Mouse (Mus musculus): ENCODE measurements around the gene Chst12. TPM values are rescaled to one million over a fixed set of nuclear protein-coding genes. Genes with fewer than 3 reads are reported as not detected.
"Not testable (repeated sequence)": the region's sequence is repeated elsewhere in the genome, so short reads cannot be mapped to it uniquely, and the experiment has no call there.

The Chst12 gene
- polyA plus RNA-seq, 1 experiment from 2014 or later, result 16.2 TPM

GRCm38 (mm10) chr5:140500736-140501135, 4.6 kb upstream of the Chst12 start:
- H3K4me3 ChIP-seq (replicated peaks; ENCODE audit: low read depth, low read length), result no peak overlapping the region
- peaks cover 1% of the 10 kb centered on the region; the same call in 1 of the 2 replicates for H3K4me1 ChIP-seq (ENCODE audit: control insufficient read depth, insufficient read depth, low read length)
- H3K27me3 ChIP-seq (ENCODE audit: control insufficient read depth, insufficient read depth, low read length), result no peaks in the 10 kb centered on the region; the same call in 1 of the 2 replicates
- no peak overlapping the region for H3K4me2 ChIP-seq (ENCODE audit: low read length)
- H3K27ac ChIP-seq (replicated peaks; ENCODE audit: low read depth, low read length), result no peak overlapping the region
- H3K9ac ChIP-seq (replicated peaks; ENCODE audit: low read length), result no peak overlapping the region
- no peak for DNase-seq
- H3K36me3 ChIP-seq (ENCODE audit: control insufficient read depth, insufficient read depth, low read length), result no peaks in the 10 kb centered on the region
- 93% methylated on average over 6 of the region's 6 CpGs for WGBS
- ATAC-seq (ENCODE audit: low FRiP score, low TSS enrichment), result no peak
- H3K9me3 ChIP-seq (ENCODE audit: control insufficient read depth, low read length), result no peaks in the 10 kb centered on the region

GRCm38 (mm10) chr5:140501982-140502836, 3.1 kb upstream of the Chst12 start:
- no peak overlapping the region for H3K9ac ChIP-seq (replicated peaks; ENCODE audit: low read length)
- no peak for ATAC-seq (ENCODE audit: low FRiP score, low TSS enrichment)
- DNase-seq, result no peak

GRCm38 (mm10) chr5:140502925-140503324, 2.4 kb upstream of the Chst12 start:
- H3K9me3 ChIP-seq (ENCODE audit: control insufficient read depth, low read length); H3K27me3 ChIP-seq (ENCODE audit: control insufficient read depth, insufficient read depth, low read length); ATAC-seq (ENCODE audit: low FRiP score, low TSS enrichment); H3K27ac ChIP-seq (replicated peaks; ENCODE audit: low read depth, low read length); H3K36me3 ChIP-seq (ENCODE audit: control insufficient read depth, insufficient read depth, low read length); DNase-seq; H3K4me3 ChIP-seq (replicated peaks; ENCODE audit: low read depth, low read length): not testable (repeated sequence)
- H3K4me2 ChIP-seq (ENCODE audit: low read length), result peak overlapping the region; percentile 34
- peaks cover 12% of the 10 kb centered on the region for H3K4me1 ChIP-seq (ENCODE audit: control insufficient read depth, insufficient read depth, low read length)
- 1% methylated on average over 12 of the region's 12 CpGs for WGBS
- H3K9ac ChIP-seq (replicated peaks; ENCODE audit: low read length), result peak overlapping the region; percentile 9; the same call in 1 of the 2 replicates

More at GRCm38 (mm10) chr5:140501982-140502836, 3.1 kb upstream of the Chst12 start:
- WGBS, result 18% methylated on average over 14 of the region's 14 CpGs
- no peaks in the 10 kb centered on the region for H3K9me3 ChIP-seq (ENCODE audit: control insufficient read depth, low read length)
- no peak overlapping the region for H3K4me3 ChIP-seq (replicated peaks; ENCODE audit: low read depth, low read length)
- peaks cover 12% of the 10 kb centered on the region for H3K4me1 ChIP-seq (ENCODE audit: control insufficient read depth, insufficient read depth, low read length)
- H3K27me3 ChIP-seq (ENCODE audit: control insufficient read depth, insufficient read depth, low read length), result no peaks in the 10 kb centered on the region; the same call in 1 of the 2 replicates
- H3K36me3 ChIP-seq (ENCODE audit: control insufficient read depth, insufficient read depth, low read length), result no peaks in the 10 kb centered on the region
- peak overlapping the region; percentile 34 for H3K4me2 ChIP-seq (ENCODE audit: low read length)
- no peak overlapping the region for H3K27ac ChIP-seq (replicated peaks; ENCODE audit: low read depth, low read length)

GRCm38 (mm10) chr5:140506096-140506794, 895 bp downstream of the Chst12 start:
- H3K27ac ChIP-seq (replicated peaks; ENCODE audit: low read depth, low read length), result peak overlapping the region; percentile 72; the same call in 1 of the 2 replicates
- WGBS, result 45% methylated on average over 22 of the region's 22 CpGs
- DNase-seq (peak; percentile 37), ATAC-seq (ENCODE audit: low FRiP score, low TSS enrichment) (0 out of 2 replicates have a peak, but pooled peaks have one; percentile 7)
- no peaks in the 10 kb centered on the region; the same call in 1 of the 2 replicates for H3K27me3 ChIP-seq (ENCODE audit: control insufficient read depth, insufficient read depth, low read length)
- peak overlapping the region; percentile 57 for H3K4me3 ChIP-seq (replicated peaks; ENCODE audit: low read depth, low read length)
- H3K4me2 ChIP-seq (ENCODE audit: low read length), result peak overlapping the region; percentile 77
- no peaks in the 10 kb centered on the region for H3K36me3 ChIP-seq (ENCODE audit: control insufficient read depth, insufficient read depth, low read length)
- H3K4me1 ChIP-seq (ENCODE audit: control insufficient read depth, insufficient read depth, low read length), result peaks cover 30% of the 10 kb centered on the region
- no peaks in the 10 kb centered on the region for H3K9me3 ChIP-seq (ENCODE audit: control insufficient read depth, low read length)
- H3K9ac ChIP-seq (replicated peaks; ENCODE audit: low read length), result peak overlapping the region; percentile 71

- Histone ChIP-seq H3K4me2 (ENCODE audit: low read length) (no peak overlapping the region), H3K36me3 (ENCODE audit: control insufficient read depth, insufficient read depth, low read length) (no peaks in the 10 kb centered on the region), H3K4me1 (ENCODE audit: control insufficient read depth, insufficient read depth, low read length) (peaks cover 30% of the 10 kb centered on the region), H3K27ac (replicated peaks; ENCODE audit: low read depth, low read length) (no peak overlapping the region), H3K27me3 (ENCODE audit: control insufficient read depth, insufficient read depth, low read length) (no peaks in the 10 kb centered on the region; the same call in 1 of the 2 replicates), H3K9ac (replicated peaks; ENCODE audit: low read length) (no peak overlapping the region), H3K4me3 (replicated peaks; ENCODE audit: low read depth, low read length) (no peak overlapping the region), H3K9me3 (ENCODE audit: control insufficient read depth, low read length) (no peaks in the 10 kb centered on the region)
- WGBS, result 92% methylated on average over 14 of the region's 14 CpGs
- DNase-seq (no peak), ATAC-seq (ENCODE audit: low FRiP score, low TSS enrichment) (no peak)
Measured at GRCm38 (mm10) chr5:140507466-140508208, 2.3 kb downstream of the Chst12 start.

GRCm38 (mm10) chr5:140508686-140509085, 3.3 kb downstream of the Chst12 start:
- H3K9ac ChIP-seq (replicated peaks; ENCODE audit: low read length), result no peak overlapping the region
- H3K36me3 ChIP-seq (ENCODE audit: control insufficient read depth, insufficient read depth, low read length), result no peaks in the 10 kb centered on the region
- WGBS, result 39% methylated on average over 8 of the region's 8 CpGs
- no peak overlapping the region for H3K27ac ChIP-seq (replicated peaks; ENCODE audit: low read depth, low read length)
- H3K4me3 ChIP-seq (replicated peaks; ENCODE audit: low read depth, low read length), result no peak overlapping the region
- no peaks in the 10 kb centered on the region for H3K9me3 ChIP-seq (ENCODE audit: control insufficient read depth, low read length)
- no peak overlapping the region for H3K4me2 ChIP-seq (ENCODE audit: low read length)
- DNase-seq (no peak), ATAC-seq (ENCODE audit: low FRiP score, low TSS enrichment) (no peak)
- no peaks in the 10 kb centered on the region; the same call in 1 of the 2 replicates for H3K27me3 ChIP-seq (ENCODE audit: control insufficient read depth, insufficient read depth, low read length)
- H3K4me1 ChIP-seq (ENCODE audit: control insufficient read depth, insufficient read depth, low read length), result peaks cover 30% of the 10 kb centered on the region

- no peaks in the 10 kb centered on the region for H3K27me3 ChIP-seq (ENCODE audit: control insufficient read depth, insufficient read depth, low read length)
- H3K9me3 ChIP-seq (ENCODE audit: control insufficient read depth, low read length), result no peaks in the 10 kb centered on the region
- no peak for ATAC-seq (ENCODE audit: low FRiP score, low TSS enrichment)
- DNase-seq, result no peak
- H3K27ac ChIP-seq (replicated peaks; ENCODE audit: low read depth, low read length), result no peak overlapping the region
- no peak overlapping the region for H3K4me2 ChIP-seq (ENCODE audit: low read length)
- H3K36me3 ChIP-seq (ENCODE audit: control insufficient read depth, insufficient read depth, low read length), result no peaks in the 10 kb centered on the region
- H3K4me3 ChIP-seq (replicated peaks; ENCODE audit: low read depth, low read length), result no peak overlapping the region
- no peak overlapping the region for H3K9ac ChIP-seq (replicated peaks; ENCODE audit: low read length)
- H3K4me1 ChIP-seq (ENCODE audit: control insufficient read depth, insufficient read depth, low read length), result peaks cover 30% of the 10 kb centered on the region
- WGBS, result 53% methylated on average over 9 of the region's 9 CpGs
Measured at GRCm38 (mm10) chr5:140509204-140509603, 3.9 kb downstream of the Chst12 start.
